Mouse (Mus musculus) left cerebral cortex, postnatal 25 days (tissue): Measurements from ENCODE around the gene Plvap. TPM values are rescaled to one million over a fixed set of nuclear protein-coding genes. Genes with fewer than 3 reads are reported as not detected.
A peak's percentile ranks its signal among the peaks of the same experiment; 100 is the strongest.
"Not testable (repeated sequence)": the region's sequence is repeated elsewhere in the genome, so short reads cannot be mapped to it uniquely, and the experiment has no call there.

Experiments used
- DNase-seq, 2 experiments: peaks; one replicate each; pipeline ENCODE4 v3.0.0; 2022; ENCODE audit warnings: low spot score in 2 of 2, mixed read lengths in 1 of 2
- intact Hi-C: fragments of 180-260 bp; cut with DNase I; formaldehyde crosslinking; loops from one replicate; pipeline ENCODE4 v1.15.1; 2025
- total RNA-seq, 2 experiments: library from RNA; stranded (reverse); gene quantifications; 2 replicates each; pipeline ENCODE4 v1.2.3; 2021

Plvap gene
- total RNA-seq, 2 experiments from 2014 or later, result 5.7 to 6.6 TPM

GRCm38 (mm10) chr8:71528362-71529073 lies 17.0 kb upstream of the Plvap start:
- DNase-seq, result no peak
- intact Hi-C loops, result no loop called here

DNA sequence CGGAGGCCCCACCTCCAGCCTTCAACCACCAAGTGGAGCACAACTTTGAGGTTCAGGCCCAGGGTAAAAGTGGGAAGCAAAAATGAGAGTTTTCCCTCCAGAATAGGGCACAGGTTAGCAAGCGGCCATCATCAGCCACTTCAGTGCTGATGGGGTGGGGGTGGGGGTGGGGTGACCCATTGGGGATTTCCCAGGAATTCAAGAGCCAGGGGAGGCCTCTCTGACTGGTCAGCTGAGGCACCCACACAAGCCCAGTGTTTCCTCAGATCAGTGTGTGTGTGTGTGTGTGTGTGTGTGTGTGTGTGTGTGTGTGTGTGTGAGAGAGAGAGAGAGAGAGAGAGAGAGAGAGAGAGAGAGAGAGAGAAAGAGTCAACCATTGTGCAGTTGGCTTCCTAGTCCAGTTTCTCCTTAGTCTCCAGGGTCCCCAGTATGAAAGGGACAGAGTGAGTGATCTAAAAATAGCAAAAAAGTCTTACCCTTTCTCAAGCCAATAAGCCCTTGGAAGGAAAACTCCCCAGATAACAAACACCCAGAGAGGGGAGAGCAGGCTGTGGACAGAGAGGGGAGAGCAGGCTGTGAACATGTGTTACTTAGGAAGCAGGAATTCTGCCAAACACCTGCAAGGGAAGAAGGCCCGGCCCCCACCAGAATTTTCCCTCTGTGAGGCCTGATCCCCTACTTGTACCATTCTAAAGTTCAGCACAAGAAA lies 15.8 kb upstream of the Plvap start:
- DNase-seq, result no peak
- intact Hi-C loops, result no loop called here

- intact Hi-C loops, result no loop called here
- no peak for DNase-seq
These were observed 14.7 kb upstream of the Plvap start for GRCm38 (mm10) chr8:71526272-71526671.

DNA sequence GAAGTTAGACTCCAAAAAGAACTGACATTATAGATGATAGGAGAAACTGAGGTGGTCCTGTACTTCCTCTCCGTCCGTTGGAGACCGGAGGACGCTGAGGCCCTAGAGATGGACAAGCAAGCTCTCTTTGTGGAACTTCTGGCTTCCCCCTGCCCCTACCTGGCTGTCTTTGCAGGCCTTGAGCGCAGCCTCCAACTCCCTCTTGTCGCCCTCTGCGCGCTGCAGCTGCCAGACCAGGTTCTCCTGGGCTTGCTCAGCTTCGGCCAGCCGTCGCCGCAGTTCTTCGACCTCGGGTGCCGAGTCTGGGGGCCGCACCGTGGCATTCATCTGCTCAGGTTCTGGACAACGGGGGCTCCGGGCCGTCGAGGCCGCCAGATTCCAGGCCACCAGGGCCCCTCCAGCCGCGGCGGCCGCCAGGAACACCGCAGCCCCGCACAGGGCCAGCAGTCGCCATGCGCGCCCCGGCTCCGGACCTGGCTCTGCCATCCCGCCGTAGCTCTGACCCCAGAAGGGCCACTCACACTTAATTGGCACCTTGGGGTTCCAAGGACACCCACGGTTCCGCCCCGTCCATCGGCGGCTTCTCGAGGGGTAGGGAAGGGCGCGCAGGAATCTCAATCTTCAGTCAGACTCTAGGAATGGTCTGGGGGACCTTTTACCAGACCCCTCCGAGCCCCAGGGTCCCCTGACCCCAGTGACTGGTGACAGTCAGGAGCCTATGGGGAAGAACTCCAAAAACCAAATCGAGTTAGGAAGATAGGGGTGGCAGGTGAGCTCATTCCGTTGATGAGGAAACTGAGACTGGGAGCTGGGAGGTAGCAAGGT lies 13.9 kb upstream of the Plvap start, which contains the start of gene Ccdc194:
Ccdc194 (minus strand) TSS at position 486 of the 825 bp plus-strand sequence.
- intact Hi-C loops, result no loop called here
- DNase-seq, result no peak

- intact Hi-C loops, result loop anchor here (1.0 to 2.0 kb wide), 2 partner anchors 25 to 81 kb away; no protein-coding TSS in a partner anchor
These were observed 10.1 kb upstream of the Plvap start for GRCm38 (mm10) chr8:71521634-71522033.

GRCm38 (mm10) chr8:71519037-71519825 lies 7.7 kb upstream of the Plvap start:
- intact Hi-C loops, DNase-seq: not testable (repeated sequence)

More at GRCm38 (mm10) chr8:71521634-71522033, 10.1 kb upstream of the Plvap start:
- DNase-seq, result peak; percentile 81 to 89

GRCm38 (mm10) chr8:71516786-71517185 lies 5.2 kb upstream of the Plvap start:
- intact Hi-C loops, result no loop called here
- DNase-seq, result no peak

- no peak for DNase-seq
- intact Hi-C loops, result no loop called here
These were observed 3.5 kb upstream of the Plvap start for GRCm38 (mm10) chr8:71515043-71515442.

- intact Hi-C loops, result no loop called here
- DNase-seq, result no peak
These were observed 1.6 kb upstream of the Plvap start for GRCm38 (mm10) chr8:71513018-71513754.

DNA sequence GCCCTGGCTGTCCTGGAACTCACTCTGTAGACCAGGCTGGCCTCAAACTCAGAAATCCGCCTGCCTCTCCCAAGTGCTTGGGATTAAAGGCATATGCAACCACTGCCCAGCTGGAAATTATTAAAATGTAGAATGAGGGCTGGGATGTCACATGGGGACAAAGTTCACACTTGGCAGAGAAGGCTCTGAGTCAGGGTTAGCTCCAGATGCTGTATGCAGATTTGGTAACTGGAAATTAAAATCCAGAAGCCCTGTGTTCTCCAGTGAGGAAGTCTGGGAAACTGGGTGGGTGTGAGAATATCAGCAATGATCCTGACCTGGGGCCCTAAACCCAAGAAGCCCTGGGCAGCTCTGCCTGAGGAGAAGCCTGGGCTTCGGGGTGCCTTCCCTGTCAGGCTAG lies 2.2 kb downstream of the Plvap start:
- intact Hi-C loops, result no loop called here
- no peak for DNase-seq

DNA sequence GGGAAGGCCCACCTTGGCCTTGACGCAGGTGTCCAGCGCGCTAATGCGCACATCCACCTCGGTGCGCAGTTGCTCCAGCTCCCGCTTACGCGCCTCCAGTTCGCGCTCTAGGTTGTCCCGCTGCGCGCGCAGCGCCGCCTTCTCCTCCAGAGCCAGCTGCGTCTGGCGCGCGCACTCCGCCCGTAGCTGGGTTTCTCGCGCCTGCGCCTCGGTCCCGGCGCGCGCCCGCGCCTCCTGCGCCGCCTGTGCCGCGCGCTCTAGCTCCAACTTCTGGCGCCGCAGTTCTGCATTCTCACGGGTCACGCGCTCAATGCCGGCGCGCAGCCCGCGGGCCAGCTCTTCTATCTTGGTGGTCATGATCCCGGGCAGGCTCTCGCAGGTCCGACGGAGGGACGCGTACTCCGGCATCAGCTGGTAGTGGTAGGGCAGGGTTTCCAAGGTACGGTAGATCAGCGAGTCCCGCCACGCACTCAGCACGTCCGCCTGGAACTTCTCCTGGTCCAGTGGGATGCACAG lies 3.9 kb downstream of the Plvap start:
- intact Hi-C loops, result no loop called here
- DNase-seq, result peak; percentile 88 to 89

GRCm38 (mm10) chr8:71505979-71506378 lies 5.6 kb downstream of the Plvap start:
- intact Hi-C loops, result no loop called here
- no peak for DNase-seq

DNA sequence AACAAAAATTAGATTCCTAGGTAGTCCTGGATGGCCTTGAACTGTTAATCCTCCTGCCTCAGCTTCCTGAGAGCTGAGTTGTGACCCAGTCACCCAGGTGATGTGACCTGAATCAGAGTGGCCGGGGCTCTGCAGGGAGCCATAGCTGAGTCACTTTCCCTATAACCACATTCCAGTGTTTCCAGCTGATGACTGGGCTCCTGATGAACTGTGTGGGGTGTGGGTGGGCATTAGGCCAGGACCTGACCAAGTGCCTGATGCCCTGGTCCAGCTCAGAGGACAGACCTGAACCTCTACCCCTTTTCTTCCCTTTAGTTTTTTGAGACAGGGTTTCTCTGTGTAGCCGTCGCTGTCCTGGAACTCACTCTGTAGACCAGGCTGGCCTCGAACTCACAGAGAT lies 6.2 kb downstream of the Plvap start:
- no peak for DNase-seq
- intact Hi-C loops, result no loop called here

DNA sequence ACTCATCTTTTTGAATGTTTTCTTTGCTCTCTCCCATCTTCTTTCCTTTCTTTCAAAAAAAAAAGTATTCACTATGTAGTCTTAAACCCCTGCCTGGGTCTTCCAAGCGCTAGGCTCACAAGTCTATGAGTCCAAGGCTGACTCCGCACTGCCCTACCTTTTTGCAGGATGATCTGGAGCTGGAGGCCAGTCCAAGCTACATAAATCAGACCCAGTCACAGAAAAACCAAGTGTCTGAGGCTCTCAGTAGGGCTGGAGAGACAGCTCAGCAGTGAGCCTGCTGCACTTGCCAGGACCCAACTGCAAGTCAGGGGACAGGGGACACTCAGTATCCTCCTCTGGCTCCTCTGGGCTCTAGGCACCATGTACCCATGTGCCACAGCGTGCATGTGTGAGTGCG lies 7.2 kb downstream of the Plvap start:
- intact Hi-C loops, result no loop called here
- DNase-seq, result no peak

DNA sequence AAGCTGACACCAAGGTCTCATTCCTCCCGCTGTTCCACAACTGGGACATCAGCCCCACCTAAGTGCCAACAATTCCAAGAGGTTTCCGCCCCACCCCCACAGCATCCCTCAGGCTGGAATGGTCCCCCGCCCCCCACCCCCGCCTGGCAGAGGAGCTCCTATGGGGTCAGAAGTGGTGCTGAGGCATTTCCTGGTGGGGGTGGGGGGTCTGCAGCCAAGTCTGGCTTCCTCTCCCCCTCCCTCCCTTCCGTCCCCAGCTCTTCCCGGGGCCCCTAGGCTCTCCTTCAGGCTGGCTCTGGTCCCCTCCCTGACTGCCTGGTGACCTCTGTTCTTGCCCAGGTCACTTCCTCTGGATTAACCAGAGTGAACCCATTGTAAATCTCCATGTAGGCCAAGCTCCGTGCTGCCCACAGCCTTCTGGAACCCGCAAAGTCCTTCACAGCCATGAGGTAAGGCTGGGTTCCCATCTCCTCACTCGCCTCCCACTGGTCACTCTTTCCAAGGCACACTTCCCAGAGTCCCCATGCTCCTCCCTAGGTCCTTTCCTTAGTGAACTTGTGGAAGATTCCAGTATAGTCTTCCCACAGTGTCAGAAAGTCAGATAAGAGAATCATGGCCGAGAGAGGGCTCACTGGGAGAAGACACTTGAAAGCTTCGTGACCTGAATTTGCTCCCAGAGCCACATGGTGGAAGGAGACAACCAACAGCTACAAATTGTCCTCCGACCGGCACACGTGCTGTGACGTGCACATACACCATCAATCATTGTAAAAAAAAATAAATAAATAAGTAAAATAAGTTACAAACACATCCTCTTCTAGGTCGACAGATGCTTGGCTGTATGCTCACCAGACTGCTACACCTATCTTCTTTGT lies 12.5 kb downstream of the Plvap start:
- DNase-seq, result no peak
- intact Hi-C loops, result no loop called here

DNA sequence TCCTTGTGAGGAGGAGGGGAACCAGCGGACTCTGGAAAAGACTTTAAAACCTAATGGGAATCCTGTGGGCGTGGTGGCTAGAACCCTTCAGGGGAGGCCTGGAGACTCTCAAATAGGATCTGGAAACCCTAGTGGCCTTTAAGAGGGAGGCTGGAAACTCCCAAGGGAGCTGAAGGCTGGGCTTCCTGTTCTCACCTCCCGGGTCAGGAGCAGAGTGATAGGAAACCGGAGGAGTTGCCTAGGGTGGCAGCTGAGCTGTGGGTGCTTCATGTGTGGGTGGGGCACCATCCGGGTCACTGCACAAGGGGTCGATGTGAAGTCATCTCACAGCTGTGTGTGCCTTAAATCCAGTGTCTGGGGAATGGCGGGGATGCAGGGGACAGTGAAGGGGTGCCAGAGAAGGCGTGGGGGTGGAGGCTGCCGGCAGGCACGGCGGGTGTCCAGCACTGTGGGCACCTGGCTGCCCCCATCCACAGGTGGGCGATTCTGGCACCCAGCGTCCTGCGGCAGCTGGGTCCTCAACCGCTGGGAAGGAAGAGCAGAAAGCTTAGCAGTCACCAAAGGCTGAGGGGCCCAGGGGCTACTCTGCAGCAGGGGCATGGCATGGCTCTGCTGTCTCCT lies 13.6 kb downstream of the Plvap start:
- intact Hi-C loops, result no loop called here
- DNase-seq, result no peak

GRCm38 (mm10) chr8:71497077-71497645 lies 14.4 kb downstream of the Plvap start:
- intact Hi-C loops, result no loop called here
- DNase-seq, result no peak
